Mouse (Mus musculus) cerebellum, adult 2 months (tissue): ENCODE measurements around the gene Bivm. TPM values are rescaled to one million over a fixed set of nuclear protein-coding genes. Genes with fewer than 3 reads are reported as not detected.

Experiments used
- DNase-seq, 2 experiments: peaks; one replicate each; pipeline ENCODE4 v3.0.0; 2021
- H3K27ac ChIP-seq: fragments of 200-500 bp; 2 replicates; pipeline ENCODE4 v1.5.1; 2012; ENCODE audit warnings: low read length, control low read depth, inconsistent platforms; ENCODE audit not compliant: insufficient read depth
- H3K27me3 ChIP-seq: fragments of 200-500 bp; 2 replicates; pipeline ENCODE4 v1.6.1; 2012; ENCODE audit warnings: inconsistent platforms, mild to moderate bottlenecking, low read length, moderate library complexity; ENCODE audit not compliant: control insufficient read depth, insufficient read depth
- H3K4me1 ChIP-seq: fragments of 200-500 bp; 2 replicates; pipeline ENCODE4 v1.6.1; 2011; ENCODE audit warnings: low read length; ENCODE audit not compliant: control insufficient read depth, insufficient read depth
- H3K4me3 ChIP-seq: fragments of 200-500 bp; replicated peaks from 2 replicates; pipeline ENCODE3; 2011; ENCODE audit warnings: mild to moderate bottlenecking, low read depth, low read length, control low read depth; ENCODE audit not compliant: insufficient read depth
- CTCF ChIP-seq: fragments of 200-500 bp; IDR thresholded peaks from 2 replicates; pipeline ENCODE4 v1.5.1; 2011; ENCODE audit warnings: low read depth, mild to moderate bottlenecking, control low read depth, low read length, moderate library complexity, borderline replicate concordance; ENCODE audit not compliant: insufficient read depth
- POLR2A ChIP-seq: fragments of 200-500 bp; IDR thresholded peaks from 2 replicates; pipeline ENCODE4 v1.6.1; 2011; ENCODE audit warnings: low read length, control low read depth, borderline replicate concordance; ENCODE audit not compliant: insufficient read depth
- WGBS: fragments of 180-500 bp; shearing (Covaris S2); methylation state at CpG from one replicate; pipeline ENCODE4 v1.1.7; 2018; 5-methylcytosine and 5-hydroxymethylcytosine counted together
- polyA plus RNA-seq: library from polyadenylated mRNA; depleted of rRNA; stranded (reverse); fragments of >200 nt; gene quantifications from 2 replicates; pipeline ENCODE4 v1.2.3, GENCODE M21; 2012; rRNA removed

Gene Bivm
- 15.3 and 15.6 TPM in 2 replicates for polyA plus RNA-seq

DNA sequence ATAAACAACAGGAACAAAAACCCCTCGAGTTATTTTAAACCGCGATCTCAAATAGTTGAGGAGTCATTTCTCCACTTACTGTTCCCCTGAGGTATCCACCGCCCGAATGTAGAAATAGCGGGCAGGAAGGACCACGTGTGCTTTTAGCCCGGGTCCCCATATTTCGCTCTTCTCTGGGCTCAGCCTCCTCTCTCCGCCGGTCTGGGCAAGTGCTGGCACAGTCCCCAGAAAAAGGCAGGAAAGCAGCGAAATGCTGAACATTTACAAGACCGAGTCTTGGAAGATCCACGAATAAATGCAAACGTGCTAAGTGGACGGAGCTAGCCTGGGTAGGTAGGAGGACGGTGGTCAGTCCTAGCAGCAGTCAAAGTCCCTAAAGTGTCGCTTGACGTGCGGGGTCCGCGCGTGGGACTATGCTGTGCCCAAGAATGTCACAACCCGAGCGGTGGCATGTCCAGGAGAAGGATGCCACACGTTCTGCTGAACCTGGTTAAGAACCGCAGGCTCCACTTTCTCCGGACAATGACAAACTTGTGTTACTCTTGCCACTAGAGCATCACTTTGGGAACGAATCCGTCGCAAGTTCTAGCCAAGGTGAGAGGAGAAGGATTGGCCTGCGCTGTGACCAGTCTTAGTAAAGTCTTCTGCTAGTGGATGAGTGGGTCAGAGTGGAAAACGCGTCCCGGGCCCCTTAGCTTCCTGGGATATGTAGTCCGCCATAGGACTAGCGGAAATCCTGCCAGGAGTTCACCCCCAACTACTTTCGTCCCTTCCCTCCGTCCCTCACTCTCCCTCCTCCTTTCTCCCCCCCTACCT lies at the start of gene Bivm, which contains the start of gene Kdelc1:
Gene Bivm, plus strand, starts transcription at position 719 of the 816 bp plus-strand sequence.
Gene Kdelc1, minus strand, starts transcription at position 570 of the 816 bp plus-strand sequence.
- WGBS, result under 1% methylated on average over 39 of the region's 39 CpGs
- Histone ChIP-seq H3K27ac (peak within 1 kb of the TSS; percentile 91), H3K4me1 (no peaks in the 10 kb centered on the region; the same call in 1 of the 2 replicates), H3K4me3 (peak within 1 kb of the TSS; percentile 88), H3K27me3 (no peaks in the 10 kb centered on the region)
- TF ChIP-seq POLR2A, result peak; percentile 46; the same call in 1 of the 2 replicates
- no peak for TF ChIP-seq CTCF
- DNase-seq, result peak; percentile 88 to 95

DNA sequence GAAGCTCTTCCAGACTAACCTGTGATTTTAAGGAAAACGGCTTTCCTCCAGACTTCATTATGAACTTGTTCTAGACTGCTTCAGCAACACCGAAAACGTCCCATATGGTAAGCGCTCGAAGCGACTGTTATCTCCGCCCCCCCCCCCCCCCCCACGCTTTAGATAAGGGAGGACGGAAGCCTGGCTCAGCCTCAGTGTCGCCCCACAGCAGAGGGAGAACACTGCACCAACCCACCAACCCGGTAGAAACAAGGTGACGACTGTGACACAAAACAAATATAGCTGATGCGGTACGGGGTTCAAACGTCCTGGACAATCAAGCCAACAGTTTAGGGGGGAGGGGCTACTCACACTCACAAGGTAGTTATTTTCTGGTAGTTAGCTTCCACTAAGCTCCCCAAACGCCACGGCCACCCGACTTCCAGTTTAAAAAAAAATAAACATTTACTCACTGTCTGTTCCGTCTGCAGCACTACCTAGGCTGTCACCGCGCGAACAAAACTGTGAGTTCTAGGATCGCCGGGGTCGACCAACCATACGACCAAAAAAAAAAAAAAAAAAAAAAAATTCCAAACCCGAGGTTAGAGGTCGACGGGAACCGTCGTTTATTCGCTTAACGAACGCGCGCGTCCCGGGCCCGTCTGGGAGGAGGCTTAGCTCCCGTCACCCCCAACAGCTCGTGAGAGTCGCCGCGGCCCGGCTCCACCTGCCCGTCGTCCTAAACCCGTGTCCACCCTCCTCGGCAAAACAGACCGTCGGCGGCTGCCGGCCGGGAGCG lies 17.1 kb upstream of the Bivm start:
- Histone ChIP-seq H3K27ac (0 out of 2 replicates have a peak overlapping the region, but pooled peaks have one; percentile 48), H3K27me3 (no peaks in the 10 kb centered on the region), H3K4me3 (peak overlapping the region; percentile 95), H3K4me1 (no peaks in the 10 kb centered on the region)
- under 1% methylated on average over 55 of the region's 55 CpGs for WGBS
- peak; percentile 32 for DNase-seq
- no peak for TF ChIP-seq CTCF
- no peak for TF ChIP-seq POLR2A

- H3K27ac ChIP-seq, result peak within 1 kb of the TSS; percentile 68; the same call in 1 of the 2 replicates
- WGBS, result under 1% methylated on average over 55 of the region's 55 CpGs
Measured at GRCm38 (mm10) chr1:44102259-44102717, 16.5 kb upstream of the Bivm start, which contains the start of gene Tex30. TSS of gene Tex30 (minus strand) at chr1:44102441.

DNA sequence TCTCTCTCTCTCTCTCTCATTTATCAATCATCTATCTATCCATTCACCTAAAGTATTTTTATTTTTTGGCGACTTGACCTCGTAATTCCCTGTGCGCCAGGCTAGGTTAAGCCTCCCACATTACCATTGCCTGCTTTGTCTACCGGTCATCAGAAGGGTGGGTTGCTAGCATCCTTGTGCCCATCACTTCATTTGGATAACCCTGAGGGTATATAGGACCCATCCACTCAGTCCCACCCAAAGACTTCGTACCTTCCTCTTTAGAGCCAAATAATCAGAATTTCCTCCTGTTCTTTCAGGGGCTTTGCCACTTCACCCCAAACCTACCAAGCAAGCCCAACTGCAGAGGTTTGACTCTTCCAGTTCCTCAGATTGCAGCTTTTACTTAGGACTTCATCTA lies 15.8 kb upstream of the Bivm start:
- peak; percentile 12 to 25 for DNase-seq
- Histone ChIP-seq H3K27me3 (no peaks in the 10 kb centered on the region), H3K4me3 (peak overlapping the region; percentile 32), H3K27ac (no peak overlapping the region), H3K4me1 (no peaks in the 10 kb centered on the region)
- 18% methylated on average over 5 of the region's 5 CpGs for WGBS
- TF ChIP-seq CTCF (no peak), POLR2A (no peak)

More at GRCm38 (mm10) chr1:44102259-44102717, 16.5 kb upstream of the Bivm start, which contains the start of gene Tex30:
- peak; percentile 92 to 93 for DNase-seq
- TF ChIP-seq POLR2A (peak; percentile 63; the same call in 1 of the 2 replicates), CTCF (no peak)
- Histone ChIP-seq H3K4me3 (peak within 1 kb of the TSS; percentile 95), H3K4me1 (no peaks in the 10 kb centered on the region), H3K27me3 (no peaks in the 10 kb centered on the region)

DNA sequence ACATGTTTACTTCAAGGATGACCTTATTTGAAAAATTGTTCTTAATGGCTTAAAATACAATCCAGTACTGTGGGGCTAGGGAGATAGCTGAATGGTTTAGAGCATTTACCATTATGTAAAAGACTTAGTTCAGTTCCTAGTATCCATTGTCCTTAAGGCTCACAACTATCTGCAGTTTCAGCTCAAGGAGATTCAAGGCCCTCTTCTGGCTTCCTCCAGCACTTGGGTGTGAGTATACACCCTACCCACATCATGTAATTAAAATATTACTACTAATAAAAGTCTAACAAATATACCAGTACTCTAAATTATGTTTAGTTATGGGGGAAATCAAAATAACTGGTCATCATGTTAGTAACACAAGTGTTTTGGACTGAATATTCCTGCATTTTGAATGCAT lies 1.2 kb upstream of the Bivm start:
- no peak overlapping the region for H3K4me3 ChIP-seq
- no peaks in the 10 kb centered on the region for H3K27me3 ChIP-seq
- TF ChIP-seq CTCF (no peak), POLR2A (no peak)
- H3K4me1 ChIP-seq, result no peaks in the 10 kb centered on the region; the same call in 1 of the 2 replicates
- H3K27ac ChIP-seq, result no peak overlapping the region
- DNase-seq, result no peak

GRCm38 (mm10) chr1:44119201-44120073 lies 680 bp downstream of the Bivm start:
- no peaks in the 10 kb centered on the region for H3K27me3 ChIP-seq
- WGBS, result under 1% methylated on average over 41 of the region's 43 CpGs
- peak; percentile 42; the same call in 1 of the 2 replicates for TF ChIP-seq POLR2A
- TF ChIP-seq CTCF, result no peak

More at GRCm38 (mm10) chr1:44119201-44120073, 680 bp downstream of the Bivm start:
- peak; percentile 85 to 87 for DNase-seq
- Histone ChIP-seq H3K4me1 (no peaks in the 10 kb centered on the region; the same call in 1 of the 2 replicates), H3K27ac (peak overlapping the region; percentile 91), H3K4me3 (peak overlapping the region; percentile 88)
